Mouse (Mus musculus): ENCODE data around the gene Gsk3b. TPM values are rescaled to one million over a fixed set of nuclear protein-coding genes. Genes with fewer than 3 reads are reported as not detected.

Gsk3b gene
- 93.8 and 112 TPM in 2 replicates for total RNA-seq (2014; fragmentation: Nextera tagmentation)
- total RNA-seq (2017) = 33.3 and 49.2 TPM in 2 replicates
- polyA plus RNA-seq (2012) = 9.3 and 10.1 TPM in 2 replicates

DNA sequence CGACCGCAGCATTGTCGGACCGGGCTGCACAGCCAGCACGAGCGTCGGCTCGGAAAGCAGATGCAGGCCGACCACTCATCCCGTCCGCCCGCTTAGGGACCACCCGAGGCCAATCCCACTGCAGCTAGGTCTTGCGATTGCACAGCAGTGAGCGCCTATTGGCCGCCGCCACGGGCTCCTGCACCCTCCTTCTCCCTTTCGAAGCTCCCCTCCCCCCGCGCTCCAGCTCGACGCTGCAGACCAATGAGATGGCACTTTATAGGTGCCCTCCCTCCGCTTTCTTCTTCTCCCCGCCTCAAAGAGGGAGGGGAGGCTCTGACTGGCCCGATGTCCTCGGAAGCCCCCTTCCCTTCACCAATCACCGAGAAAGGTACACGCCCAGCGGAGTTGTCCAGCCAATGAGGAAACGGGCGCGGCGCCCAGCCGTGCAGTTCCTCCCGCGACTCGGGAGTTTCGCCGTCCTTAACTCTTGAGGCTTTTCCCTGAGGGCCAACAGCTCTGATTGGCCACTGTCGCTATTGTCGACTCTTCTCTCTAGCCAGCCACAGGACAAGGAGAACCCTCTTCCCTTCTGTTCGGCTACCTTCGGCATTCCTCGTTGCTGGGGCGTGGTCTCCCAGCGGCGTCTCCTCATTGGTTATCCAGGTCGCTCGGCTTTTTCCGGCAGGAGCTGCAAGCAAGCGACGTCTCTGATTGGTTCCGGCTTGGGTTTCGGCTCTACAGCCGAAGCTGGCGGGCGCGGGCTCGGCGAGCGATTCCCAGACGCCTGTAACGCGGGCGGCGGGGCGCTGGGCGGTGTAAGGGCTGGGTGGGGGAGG lies at the start of gene Gsk3b:
Gsk3b (plus strand) TSS at position 373 of the 818 bp plus-strand sequence.
- ATAC-seq (ENCODE audit: extremely low read depth, insufficient number of reproducible peaks, low FRiP score, poor library complexity, severe bottlenecking) (peak; percentile 85), DNase-seq (ENCODE audit: low spot score) (peak; percentile 96)
- peaks cover 29% of the 10 kb centered on the region for H3K4me1 ChIP-seq (ENCODE audit: insufficient read depth, low read depth, low read length)
- peak within 1 kb of the TSS; percentile 83 for H3K4me3 ChIP-seq (ENCODE audit: low read depth, low read length)
- peaks cover 8% of the 10 kb centered on the region for H3K36me3 ChIP-seq (replicated peaks)
- H3K9me3 ChIP-seq (replicated peaks) = no peaks in the 10 kb centered on the region
- TF ChIP-seq GATA1 (IDR thresholded peaks at IDR 0.05; ENCODE audit: borderline replicate concordance, low read length) (no peak), POLR2AphosphoS5 (IDR thresholded peaks at IDR 0.05; ENCODE audit: insufficient replicate concordance, low read depth, low read length) (no peak), CTCF (IDR thresholded peaks at IDR 0.05; ENCODE audit: low read depth, low read length) (no peak), TAL1 (conservative IDR thresholded peaks at IDR 0.05; ENCODE audit: low read depth, low read length) (no peak), GATA2 (IDR thresholded peaks at IDR 0.05; ENCODE audit: borderline replicate concordance, low read depth, low read length) (no peak)
- no peaks in the 10 kb centered on the region for H3K27me3 ChIP-seq (ENCODE audit: insufficient read depth, low read length)

DNA sequence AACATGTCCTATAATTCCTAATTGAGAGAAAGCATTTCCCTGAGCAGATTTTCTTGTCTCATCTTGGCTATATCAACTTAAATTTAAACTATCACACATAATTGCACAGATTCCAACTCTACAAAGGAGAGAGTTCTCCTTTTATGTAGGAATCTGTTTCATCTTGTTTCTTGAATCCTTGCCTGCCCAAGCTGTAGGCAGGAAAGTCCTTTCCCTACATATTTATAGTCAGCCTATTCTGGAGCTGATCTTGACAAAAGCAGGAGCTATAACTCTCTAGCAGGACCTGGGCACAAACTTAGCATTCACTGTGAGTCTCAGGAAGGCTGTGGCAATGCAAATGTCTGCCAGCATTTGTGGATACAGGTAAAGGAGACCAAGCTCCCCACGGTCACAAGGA lies 46.6 kb upstream of the Gsk3b start:
- no peak for TF ChIP-seq GATA2 (IDR thresholded peaks at IDR 0.05; ENCODE audit: borderline replicate concordance, low read depth, low read length)
- TF ChIP-seq TAL1 (conservative IDR thresholded peaks at IDR 0.05; ENCODE audit: low read depth, low read length) = no peak
- no peak for TF ChIP-seq CTCF (IDR thresholded peaks at IDR 0.05; ENCODE audit: low read depth, low read length)
- no peak for TF ChIP-seq GATA1 (IDR thresholded peaks at IDR 0.05; ENCODE audit: borderline replicate concordance, low read length)
- TF ChIP-seq POLR2AphosphoS5 (IDR thresholded peaks at IDR 0.05; ENCODE audit: insufficient replicate concordance, low read depth, low read length) = no peak
- Histone ChIP-seq H3K4me1 (ENCODE audit: insufficient read depth, low read depth, low read length) (no peaks in the 10 kb centered on the region), H3K27me3 (ENCODE audit: insufficient read depth, low read length) (peaks cover 10% of the 10 kb centered on the region), H3K9me3 (replicated peaks) (no peaks in the 10 kb centered on the region), H3K4me3 (ENCODE audit: low read depth, low read length) (no peak overlapping the region), H3K36me3 (replicated peaks) (no peaks in the 10 kb centered on the region)
- DNase-seq (ENCODE audit: low spot score) (no peak), ATAC-seq (ENCODE audit: extremely low read depth, insufficient number of reproducible peaks, low FRiP score, poor library complexity, severe bottlenecking) (no peak)

DNA sequence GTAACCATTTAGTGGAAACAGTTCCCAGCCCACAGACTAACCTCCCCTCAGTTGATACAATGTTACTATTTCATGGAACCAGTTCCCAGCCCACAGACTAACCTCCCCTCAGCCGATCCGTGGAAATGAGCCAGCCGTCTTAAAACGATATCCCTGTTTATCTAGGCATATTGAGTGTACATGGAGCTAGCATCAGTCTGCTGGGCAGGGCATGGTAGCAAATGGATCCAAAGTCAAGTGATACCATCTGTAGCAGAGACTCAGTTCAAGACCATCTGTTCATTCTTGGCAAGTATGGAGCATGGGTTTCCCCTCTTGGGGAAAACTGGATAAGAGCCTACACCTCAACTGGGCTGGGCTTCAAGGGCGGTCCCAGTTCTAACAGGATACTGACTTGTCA lies 44.2 kb upstream of the Gsk3b start:
- DNase-seq (ENCODE audit: low spot score) = no peak
- Histone ChIP-seq H3K27me3 (ENCODE audit: insufficient read depth, low read length) (peaks cover 20% of the 10 kb centered on the region), H3K4me3 (ENCODE audit: low read depth, low read length) (no peak overlapping the region), H3K4me1 (ENCODE audit: insufficient read depth, low read depth, low read length) (no peaks in the 10 kb centered on the region), H3K36me3 (replicated peaks) (no peaks in the 10 kb centered on the region), H3K9me3 (replicated peaks) (no peaks in the 10 kb centered on the region)
- no peak for ATAC-seq (ENCODE audit: extremely low read depth, insufficient number of reproducible peaks, low FRiP score, poor library complexity, severe bottlenecking)
- TF ChIP-seq CTCF (IDR thresholded peaks at IDR 0.05; ENCODE audit: low read depth, low read length) (no peak), GATA1 (IDR thresholded peaks at IDR 0.05; ENCODE audit: borderline replicate concordance, low read length) (no peak), GATA2 (IDR thresholded peaks at IDR 0.05; ENCODE audit: borderline replicate concordance, low read depth, low read length) (no peak), POLR2AphosphoS5 (IDR thresholded peaks at IDR 0.05; ENCODE audit: insufficient replicate concordance, low read depth, low read length) (no peak), TAL1 (conservative IDR thresholded peaks at IDR 0.05; ENCODE audit: low read depth, low read length) (no peak)

DNA sequence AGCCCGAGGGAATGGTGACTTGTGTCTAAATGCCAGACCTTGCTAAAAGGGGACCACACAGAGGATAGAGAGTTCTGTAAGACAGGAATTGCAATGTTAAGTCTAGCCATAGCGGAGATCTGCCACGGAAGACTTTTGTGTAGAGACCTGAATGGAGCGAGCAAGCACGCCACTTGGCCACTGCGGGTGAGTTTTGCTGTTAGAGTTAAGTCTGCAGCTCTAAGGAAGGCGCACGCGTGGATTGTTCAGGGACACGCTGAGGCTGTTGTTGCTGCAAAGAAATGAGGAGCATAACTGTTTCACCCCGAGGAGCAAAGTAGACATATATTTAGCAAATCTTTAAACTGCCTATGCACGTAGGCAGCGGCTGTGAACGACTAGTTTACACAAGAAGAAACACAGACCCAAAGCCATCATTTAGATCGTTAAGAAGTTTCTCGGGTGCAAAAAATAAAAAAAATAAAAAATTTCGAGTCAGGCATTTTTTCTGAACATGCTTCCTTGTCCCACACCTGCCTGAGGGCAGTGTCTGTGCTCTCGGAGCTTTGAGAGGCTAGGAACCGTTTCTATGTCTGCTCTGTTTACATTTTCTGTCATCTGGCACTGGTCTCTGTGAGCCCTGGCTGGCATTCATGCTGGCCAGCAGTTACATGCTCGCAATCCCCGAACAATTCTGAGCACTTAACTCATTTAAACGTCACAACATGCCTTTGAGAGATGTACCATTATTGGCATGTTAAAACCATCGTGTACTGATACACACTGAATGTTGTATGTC lies 40.8 kb upstream of the Gsk3b start:
- ATAC-seq (ENCODE audit: extremely low read depth, insufficient number of reproducible peaks, low FRiP score, poor library complexity, severe bottlenecking) = no peak

DNA sequence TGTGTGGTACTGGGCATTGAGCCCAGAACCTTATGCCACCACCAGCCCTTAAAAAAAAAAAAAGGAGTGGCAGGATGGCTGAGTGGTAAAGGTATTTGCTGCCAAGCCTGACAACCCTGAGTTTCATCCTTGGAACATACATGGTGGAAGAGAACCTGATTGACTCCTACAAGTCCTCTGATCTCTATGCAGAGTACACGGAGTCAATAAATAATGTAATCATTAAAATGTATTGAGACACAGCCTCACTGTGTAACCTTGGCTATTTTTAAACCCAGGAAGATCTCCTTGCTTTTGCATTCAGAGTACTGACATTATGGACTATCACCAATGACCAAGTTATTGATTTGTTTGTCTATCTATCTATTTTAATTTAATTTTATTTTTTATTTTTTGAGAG lies 30.9 kb upstream of the Gsk3b start:
- DNase-seq (ENCODE audit: low spot score) (no peak), ATAC-seq (ENCODE audit: extremely low read depth, insufficient number of reproducible peaks, low FRiP score, poor library complexity, severe bottlenecking) (no peak)
- Histone ChIP-seq H3K36me3 (replicated peaks) (no peaks in the 10 kb centered on the region), H3K27me3 (ENCODE audit: insufficient read depth, low read length) (peaks cover 9% of the 10 kb centered on the region), H3K9me3 (replicated peaks) (no peaks in the 10 kb centered on the region), H3K4me1 (ENCODE audit: insufficient read depth, low read depth, low read length) (no peaks in the 10 kb centered on the region), H3K4me3 (ENCODE audit: low read depth, low read length) (no peak overlapping the region)
- TF ChIP-seq POLR2AphosphoS5 (IDR thresholded peaks at IDR 0.05; ENCODE audit: insufficient replicate concordance, low read depth, low read length) (no peak), CTCF (IDR thresholded peaks at IDR 0.05; ENCODE audit: low read depth, low read length) (no peak), TAL1 (conservative IDR thresholded peaks at IDR 0.05; ENCODE audit: low read depth, low read length) (no peak), GATA2 (IDR thresholded peaks at IDR 0.05; ENCODE audit: borderline replicate concordance, low read depth, low read length) (no peak), GATA1 (IDR thresholded peaks at IDR 0.05; ENCODE audit: borderline replicate concordance, low read length) (no peak)

More for the DNA sequence above, 40.8 kb upstream of the Gsk3b start:
- peaks cover 19% of the 10 kb centered on the region for H3K27me3 ChIP-seq (ENCODE audit: insufficient read depth, low read length)
- no peaks in the 10 kb centered on the region for H3K36me3 ChIP-seq (replicated peaks)
- TF ChIP-seq GATA2 (IDR thresholded peaks at IDR 0.05; ENCODE audit: borderline replicate concordance, low read depth, low read length) (no peak), POLR2AphosphoS5 (IDR thresholded peaks at IDR 0.05; ENCODE audit: insufficient replicate concordance, low read depth, low read length) (no peak), GATA1 (IDR thresholded peaks at IDR 0.05; ENCODE audit: borderline replicate concordance, low read length) (no peak), CTCF (IDR thresholded peaks at IDR 0.05; ENCODE audit: low read depth, low read length) (no peak), TAL1 (conservative IDR thresholded peaks at IDR 0.05; ENCODE audit: low read depth, low read length) (no peak)
- no peak for DNase-seq (ENCODE audit: low spot score)
- H3K4me3 ChIP-seq (ENCODE audit: low read depth, low read length) = no peak overlapping the region
- no peaks in the 10 kb centered on the region for H3K9me3 ChIP-seq (replicated peaks)
- H3K4me1 ChIP-seq (ENCODE audit: insufficient read depth, low read depth, low read length) = no peaks in the 10 kb centered on the region

DNA sequence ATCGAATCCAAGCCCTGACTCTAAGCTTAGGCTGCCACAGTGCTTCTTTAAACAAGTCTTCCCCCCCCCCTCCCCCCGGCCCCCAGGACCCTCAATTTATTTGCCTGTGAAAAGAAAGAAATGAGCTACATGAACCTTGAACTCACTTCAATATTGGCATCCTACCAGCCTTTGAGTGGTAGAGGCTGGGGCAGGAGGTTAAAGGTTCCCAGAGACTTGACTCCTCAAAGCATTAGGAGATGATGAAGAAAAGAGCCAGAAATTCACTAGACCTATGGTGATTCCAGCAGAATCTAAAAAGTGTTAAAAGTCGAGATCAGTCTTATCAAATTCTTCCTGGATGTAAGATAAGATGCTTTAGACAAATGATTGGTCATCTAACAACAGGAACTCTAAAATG lies 30.0 kb upstream of the Gsk3b start:
- no peaks in the 10 kb centered on the region for H3K9me3 ChIP-seq (replicated peaks)
- H3K4me3 ChIP-seq (ENCODE audit: low read depth, low read length) = no peak overlapping the region
- H3K4me1 ChIP-seq (ENCODE audit: insufficient read depth, low read depth, low read length) = no peaks in the 10 kb centered on the region
- H3K27me3 ChIP-seq (ENCODE audit: insufficient read depth, low read length) = peaks cover 7% of the 10 kb centered on the region
- TF ChIP-seq CTCF (IDR thresholded peaks at IDR 0.05; ENCODE audit: low read depth, low read length) (no peak), GATA2 (IDR thresholded peaks at IDR 0.05; ENCODE audit: borderline replicate concordance, low read depth, low read length) (no peak), POLR2AphosphoS5 (IDR thresholded peaks at IDR 0.05; ENCODE audit: insufficient replicate concordance, low read depth, low read length) (no peak), GATA1 (IDR thresholded peaks at IDR 0.05; ENCODE audit: borderline replicate concordance, low read length) (no peak), TAL1 (conservative IDR thresholded peaks at IDR 0.05; ENCODE audit: low read depth, low read length) (no peak)
- H3K36me3 ChIP-seq (replicated peaks) = no peaks in the 10 kb centered on the region
- ATAC-seq (ENCODE audit: extremely low read depth, insufficient number of reproducible peaks, low FRiP score, poor library complexity, severe bottlenecking) = no peak
- no peak for DNase-seq (ENCODE audit: low spot score)
